Mouse (Mus musculus) embryonic fibroblast, embryonic 13.5 days (primary cell): ENCODE results near the gene Iapp. TPM values are rescaled to one million over a fixed set of nuclear protein-coding genes. Genes with fewer than 3 reads are reported as not detected.
"Not testable (repeated sequence)": the region's sequence is repeated elsewhere in the genome, so short reads cannot be mapped to it uniquely, and the experiment has no call there.

Source experiments
- H3K27ac ChIP-seq: 2 replicates; pipeline ENCODE4 v1.5.1; 2012; ENCODE audit warnings: low read length, control low read depth, inconsistent platforms; ENCODE audit not compliant: insufficient read depth
- H3K4me1 ChIP-seq: 2 replicates; pipeline ENCODE4 v1.6.1; 2011; ENCODE audit warnings: low read length; ENCODE audit not compliant: control insufficient read depth, insufficient read depth
- H3K4me3 ChIP-seq: 2 replicates; pipeline ENCODE4 v1.5.1; 2011; ENCODE audit warnings: mild to moderate bottlenecking, control low read depth, low read length; ENCODE audit not compliant: insufficient read depth
- CTCF ChIP-seq: IDR thresholded peaks from 2 replicates; pipeline ENCODE4 v1.5.1; 2011; ENCODE audit warnings: mild to moderate bottlenecking, control low read depth, low read length, moderate library complexity, borderline replicate concordance; ENCODE audit not compliant: insufficient read depth
- POLR2A ChIP-seq: IDR thresholded peaks from 2 replicates; pipeline ENCODE4 v1.6.1; 2011; ENCODE audit warnings: low read depth, mild to moderate bottlenecking, control low read depth, low read length, moderate library complexity
- polyA plus RNA-seq: library from polyadenylated mRNA; stranded (reverse); fragments of >200 nt; gene quantifications from 2 replicates; pipeline ENCODE4 v1.2.4, GENCODE M21; 2011; ENCODE audit warnings: low read depth; ENCODE audit not compliant: missing spikeins, insufficient read length

Iapp gene
- not detected in 2 replicates for polyA plus RNA-seq

DNA sequence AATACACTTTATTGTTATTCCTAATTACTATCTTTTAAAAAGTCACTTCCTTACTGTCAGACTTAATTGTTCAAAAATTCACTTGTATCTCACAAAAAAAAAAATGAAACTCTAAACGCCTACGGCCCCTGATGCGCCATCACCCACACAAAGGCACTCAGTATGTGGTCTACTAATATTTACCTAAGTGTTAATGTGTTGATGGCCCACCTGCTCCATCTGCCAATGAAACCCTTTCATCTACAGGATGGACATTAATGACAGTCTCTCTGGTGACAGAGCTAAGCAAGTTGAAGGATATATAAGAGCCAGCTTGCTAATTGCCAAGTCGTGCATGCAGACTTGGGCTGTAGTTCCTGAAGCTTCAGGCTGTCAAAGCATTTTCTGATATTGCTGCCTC, at the start of gene Iapp:
Gene Iapp (plus strand): TSS at position 326 of the 400 bp plus-strand sequence.
- Histone ChIP-seq H3K4me1 (no peaks in the 10 kb centered on the region; the same call in 1 of the 2 replicates), H3K27ac (no peak within 1 kb of the TSS), H3K4me3 (no peak within 1 kb of the TSS)
- TF ChIP-seq CTCF: no peak
- no peak for TF ChIP-seq POLR2A

DNA sequence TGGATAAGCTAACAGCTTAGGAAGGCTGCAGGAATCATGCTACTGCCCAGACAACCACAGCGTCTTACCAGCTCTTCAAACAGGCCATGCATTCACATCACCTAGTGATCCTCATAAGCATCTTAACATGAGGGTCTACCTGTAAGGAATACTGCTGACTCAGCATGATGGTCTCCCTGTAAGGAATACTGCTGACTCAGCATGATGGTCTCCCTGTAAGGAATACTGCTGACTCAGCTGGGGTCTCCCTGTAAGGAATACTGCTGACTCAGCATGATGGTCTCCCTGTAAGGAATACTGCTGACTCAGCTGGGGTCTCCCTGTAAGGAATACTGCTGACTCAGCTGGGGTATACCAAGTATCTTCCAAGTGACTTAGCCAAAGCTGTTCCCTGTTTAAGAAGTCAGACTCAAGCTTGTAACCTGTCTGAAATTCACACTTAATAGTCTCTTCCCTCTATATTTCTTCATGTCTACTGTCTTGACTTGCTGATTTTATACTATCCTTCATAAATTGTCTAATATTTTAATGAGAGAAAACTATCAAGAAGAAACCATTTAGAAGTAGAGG, 47.4 kb upstream of the Iapp start:
- H3K27ac ChIP-seq, H3K4me3 ChIP-seq, H3K4me1 ChIP-seq: not testable (repeated sequence)

DNA sequence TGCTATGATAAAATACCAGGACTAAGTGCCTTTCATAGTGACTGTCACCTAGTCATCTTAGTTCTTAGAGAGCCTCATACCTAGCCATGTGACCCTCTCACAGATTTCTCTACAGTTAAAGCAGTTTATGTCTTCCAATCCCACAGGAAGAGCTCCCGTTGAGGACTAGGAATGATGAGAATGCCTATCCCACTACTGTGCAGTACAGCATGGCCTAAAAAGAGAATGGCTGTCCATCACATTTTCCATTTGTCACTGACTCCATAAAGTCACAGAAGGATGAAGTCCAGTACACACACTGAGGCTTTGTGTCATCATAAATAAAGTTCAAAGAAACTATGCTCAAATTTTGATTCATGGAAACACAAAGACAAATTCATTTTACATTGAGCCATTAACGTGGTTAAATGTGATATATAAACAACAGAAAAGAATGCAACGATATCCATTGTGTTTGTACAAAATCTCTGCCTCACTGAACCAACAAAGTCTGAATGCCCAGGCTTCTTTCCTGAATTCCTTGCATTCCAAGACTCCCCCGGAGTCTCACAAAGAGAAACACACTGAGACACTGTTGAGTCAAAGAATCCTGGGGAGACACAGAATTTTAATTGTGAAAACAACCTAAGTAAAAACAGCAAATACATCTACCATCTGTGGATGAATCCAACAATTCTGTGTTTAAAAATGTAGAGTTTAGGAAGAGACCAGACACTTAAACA, 22.3 kb upstream of the Iapp start:
- peak overlapping the region; percentile 71 for H3K27ac ChIP-seq
- no peak for TF ChIP-seq CTCF
- no peak for TF ChIP-seq POLR2A
- no peak overlapping the region for H3K4me3 ChIP-seq
- no peaks in the 10 kb centered on the region for H3K4me1 ChIP-seq

DNA sequence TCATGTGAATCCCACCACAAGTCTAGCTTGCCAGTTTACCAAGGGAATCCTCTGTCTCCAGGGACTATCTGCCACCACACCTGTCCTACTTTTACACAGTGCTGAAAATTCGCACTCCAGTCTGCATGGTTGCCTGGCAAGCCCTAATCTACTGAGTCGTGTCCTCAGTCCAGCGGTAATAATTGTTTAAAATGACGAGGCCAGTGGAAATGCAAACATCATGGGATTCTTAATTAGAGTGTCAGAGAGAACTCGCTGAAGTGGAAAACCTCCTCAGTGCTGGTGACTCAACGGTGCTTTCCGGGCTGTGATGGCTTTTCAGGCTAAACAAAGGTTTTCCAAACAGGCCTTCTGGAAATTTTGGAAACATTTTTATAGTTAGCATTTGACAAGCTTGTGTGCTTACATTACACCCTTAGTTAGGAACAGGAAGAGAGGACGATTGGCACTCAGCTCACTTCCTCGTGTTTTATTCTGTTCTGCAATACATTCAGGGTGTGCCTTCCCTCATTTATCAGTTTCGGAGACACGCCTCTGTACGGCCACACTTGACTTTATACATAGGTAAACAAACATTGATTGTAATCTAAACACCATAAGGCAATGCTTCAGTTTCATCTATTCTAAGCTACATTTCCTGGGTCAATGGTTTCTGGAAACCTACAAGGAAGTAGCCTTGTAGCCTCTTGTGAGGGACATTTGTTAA, 8.7 kb upstream of the Iapp start:
- Histone ChIP-seq H3K27ac (no peak overlapping the region), H3K4me1 (no peaks in the 10 kb centered on the region), H3K4me3 (no peak overlapping the region)
- no peak for TF ChIP-seq CTCF
- TF ChIP-seq POLR2A: no peak

DNA sequence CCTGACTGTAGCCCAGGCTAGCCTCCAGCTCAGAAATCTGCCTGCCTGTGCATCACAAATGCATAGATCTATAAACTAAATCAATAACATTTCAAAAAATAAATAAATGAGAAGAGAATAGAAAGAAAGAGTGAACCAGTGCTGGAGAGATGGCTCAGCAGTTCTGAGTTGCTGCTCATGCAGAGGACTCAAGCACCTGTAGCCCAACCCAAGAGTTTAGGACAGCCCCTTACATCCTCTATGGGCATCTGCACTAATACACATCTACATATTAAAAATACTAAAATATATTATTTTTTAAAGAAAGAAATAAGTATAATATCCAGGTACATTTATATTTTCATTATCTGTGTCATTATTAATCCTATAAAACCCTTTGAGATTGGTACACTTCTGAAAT, 6.9 kb downstream of the Iapp start:
- no peaks in the 10 kb centered on the region; the same call in 1 of the 2 replicates for H3K4me1 ChIP-seq
- H3K27ac ChIP-seq: no peak overlapping the region
- TF ChIP-seq POLR2A (no peak), CTCF (no peak)
- H3K4me3 ChIP-seq: no peak overlapping the region

DNA sequence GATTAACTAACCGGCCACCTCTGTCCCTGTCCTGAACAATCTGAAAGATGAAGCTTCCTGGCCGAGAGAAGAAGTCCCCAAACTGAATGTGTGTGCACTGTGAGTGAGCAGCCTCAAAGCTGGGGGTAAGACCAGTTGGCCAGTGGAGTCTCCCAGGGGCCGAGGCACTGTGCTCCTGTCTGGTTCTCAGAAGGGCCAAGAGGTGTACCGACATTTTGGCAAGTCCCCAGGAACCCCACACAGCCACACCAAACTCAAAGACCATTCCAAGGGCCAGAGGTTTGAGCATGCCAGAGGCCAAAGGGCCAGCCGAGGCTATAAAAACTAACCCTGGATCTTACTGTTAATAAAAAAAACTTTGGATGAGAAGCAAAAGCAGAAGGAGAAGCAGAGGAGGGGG, 16.1 kb downstream of the Iapp start:
- TF ChIP-seq POLR2A: no peak
- no peak for TF ChIP-seq CTCF
- Histone ChIP-seq H3K4me3 (no peak overlapping the region), H3K27ac (no peak overlapping the region), H3K4me1 (no peaks in the 10 kb centered on the region)

DNA sequence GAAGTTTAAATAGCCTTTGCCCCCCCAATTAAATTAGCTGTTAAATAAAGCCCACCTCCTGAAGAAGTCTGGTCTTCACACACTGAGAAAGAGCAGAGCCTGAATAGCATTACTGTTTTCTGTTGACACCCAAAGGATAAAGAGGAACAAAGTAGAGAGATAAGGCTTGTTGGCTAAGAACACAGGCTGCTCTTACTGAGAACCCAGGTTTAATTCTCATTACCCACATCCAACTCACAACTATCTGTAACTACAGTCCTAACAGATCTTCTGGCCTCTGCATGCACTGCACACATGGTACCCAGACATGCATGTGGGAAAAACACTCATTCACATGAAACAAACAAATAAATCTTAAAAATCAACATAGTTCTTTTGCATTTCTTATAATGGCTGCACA, 18.9 kb downstream of the Iapp start:
- no peak overlapping the region for H3K27ac ChIP-seq
- H3K4me1 ChIP-seq: no peaks in the 10 kb centered on the region
- H3K4me3 ChIP-seq: no peak overlapping the region
- TF ChIP-seq POLR2A: no peak
- TF ChIP-seq CTCF: no peak

DNA sequence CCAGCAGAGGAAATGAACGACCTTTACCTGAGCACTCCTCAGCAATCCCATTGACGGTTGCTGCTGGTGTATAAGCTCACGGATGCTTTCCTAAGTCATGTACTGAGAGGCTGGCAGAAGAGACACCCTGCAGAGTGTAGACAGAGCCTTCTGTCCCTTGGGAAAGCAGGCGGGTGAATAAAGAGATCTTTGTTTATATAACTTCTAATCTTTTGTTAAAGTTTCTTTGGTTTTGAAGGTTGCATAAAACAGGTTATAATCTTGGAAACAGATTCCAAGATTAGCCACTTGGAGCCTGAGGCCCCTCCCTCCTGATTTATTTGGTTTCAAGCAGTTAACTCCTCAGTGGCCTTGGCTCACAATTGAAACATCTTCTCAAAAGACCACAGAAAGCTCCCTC, 24.7 kb downstream of the Iapp start, which contains the start of gene Slco1a5:
Gene Slco1a5 (minus strand): TSS at position 101 of the 400 bp plus-strand sequence.
- Histone ChIP-seq H3K27ac (no peak within 1 kb of the TSS), H3K4me3 (no peak within 1 kb of the TSS), H3K4me1 (no peaks in the 10 kb centered on the region)
- TF ChIP-seq POLR2A: no peak
- TF ChIP-seq CTCF: no peak

DNA sequence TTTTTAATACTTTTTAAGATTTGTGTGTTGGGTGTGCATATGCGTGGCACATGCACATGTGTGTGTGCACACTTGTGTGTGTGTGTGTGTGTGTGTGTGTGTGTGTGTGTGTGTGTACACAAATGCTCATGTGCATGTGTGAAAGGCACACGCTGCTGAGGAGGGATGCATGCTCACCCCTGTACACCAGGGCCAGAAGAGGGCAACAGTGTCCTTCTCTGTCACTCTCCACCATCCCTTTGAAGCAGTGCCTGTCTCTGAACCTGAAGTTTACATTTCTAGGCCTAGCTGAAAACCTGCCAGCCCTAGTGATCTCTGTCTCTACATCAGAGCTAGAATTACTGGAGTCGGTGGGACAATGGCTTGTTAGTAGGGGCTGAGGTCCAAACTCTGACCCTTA, 28.4 kb downstream of the Iapp start:
- Histone ChIP-seq H3K27ac (no peak overlapping the region), H3K4me3 (no peak overlapping the region), H3K4me1 (no peaks in the 10 kb centered on the region)
- no peak for TF ChIP-seq POLR2A
- TF ChIP-seq CTCF: peak; percentile 59; the same call in 1 of the 2 replicates

DNA sequence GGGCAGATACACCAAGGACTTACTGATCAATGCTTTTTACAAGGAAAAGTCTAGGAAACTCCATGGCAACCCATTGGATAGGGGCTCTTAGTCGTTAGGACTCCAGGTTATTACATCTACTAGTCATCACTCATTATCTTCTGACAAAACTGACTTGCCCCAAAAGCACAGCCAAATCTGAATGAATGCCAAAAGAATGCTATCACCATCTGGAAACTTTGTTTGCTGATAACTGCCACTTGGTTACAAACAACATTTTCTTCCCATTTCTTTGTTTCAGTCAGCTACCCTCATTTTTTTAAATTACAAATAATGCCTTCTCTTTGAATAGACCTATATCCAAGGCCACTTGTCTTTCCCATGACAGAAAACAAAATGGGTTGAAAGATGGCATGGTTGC, 31.0 kb downstream of the Iapp start:
- H3K4me1 ChIP-seq: no peaks in the 10 kb centered on the region
- TF ChIP-seq POLR2A (no peak), CTCF (no peak)
- H3K4me3 ChIP-seq: no peak overlapping the region
- no peak overlapping the region for H3K27ac ChIP-seq
